Mouse (Mus musculus) kidney, adult 2 months (tissue): ENCODE results near the gene Btbd6.

Experiments used
- CTCF ChIP-seq: fragments of 200-500 bp; conservative IDR thresholded peaks from 2 replicates; pipeline ENCODE4 v1.5.1; 2011; ENCODE audit warnings: low read depth, mild to moderate bottlenecking, control low read depth, low read length, moderate library complexity, mixed read lengths; ENCODE audit not compliant: insufficient read depth, insufficient read length
- POLR2A ChIP-seq: fragments of 200-500 bp; IDR thresholded peaks from one replicate; pipeline ENCODE4 v1.6.1; 2011; ENCODE audit warnings: low read depth, low read length, control low read depth

DNA sequence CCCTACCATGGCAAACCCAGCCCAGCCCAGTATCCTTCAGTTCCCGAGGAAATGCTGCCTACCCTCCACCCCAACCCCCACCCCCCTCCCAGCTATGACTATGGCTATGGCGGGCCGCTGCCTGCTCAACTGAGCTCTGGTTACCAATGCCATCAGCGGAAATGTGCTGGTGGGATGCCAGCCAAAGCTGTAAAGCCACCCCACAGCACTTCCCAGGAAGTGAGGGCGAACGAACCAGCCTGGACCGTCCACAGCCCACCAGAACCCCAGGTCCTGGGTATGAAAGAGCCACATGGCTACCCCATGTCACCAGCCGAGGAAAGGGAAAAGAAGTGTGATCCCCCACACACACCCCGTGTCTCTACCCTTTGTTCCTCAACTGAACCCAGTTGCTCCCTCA is 35.6 kb upstream of the Btbd6 start:
- TF ChIP-seq POLR2A = no peak
- TF ChIP-seq CTCF = no peak
